Mouse (Mus musculus): Measurements from ENCODE around the gene Casp8. TPM values are rescaled to one million over a fixed set of nuclear protein-coding genes. Genes with fewer than 3 reads are reported as not detected.
"Not testable (repeated sequence)": the region's sequence is repeated elsewhere in the genome, so short reads cannot be mapped to it uniquely, and the experiment has no call there.

The Casp8 gene
- total RNA-seq, 2 experiments from 2014 or later = 4.2 to 4.7 TPM

- DNase-seq (ENCODE audit: low spot score in 2 of 2) = no peak
- intact Hi-C loops (cut with DNase I) = no loop called here
These were observed 1.7 kb downstream of the Casp8 start for GRCm38 (mm10) chr1:58796853-58797252.

GRCm38 (mm10) chr1:58797370-58797769 is 2.2 kb downstream of the Casp8 start:
- intact Hi-C loops (cut with DNase I) = no loop called here
- no peak for DNase-seq (ENCODE audit: low spot score in 2 of 2)

GRCm38 (mm10) chr1:58798911-58799310 is 3.7 kb downstream of the Casp8 start:
- no peak for DNase-seq (ENCODE audit: low spot score in 2 of 2)
- intact Hi-C loops (cut with DNase I) = no loop called here

GRCm38 (mm10) chr1:58800644-58801043 is 5.5 kb downstream of the Casp8 start:
- DNase-seq (ENCODE audit: low spot score in 2 of 2); intact Hi-C loops (cut with DNase I): not testable (repeated sequence)

GRCm38 (mm10) chr1:58801558-58802285 is 6.5 kb downstream of the Casp8 start:
- intact Hi-C loops (cut with DNase I) = no loop called here
- DNase-seq (ENCODE audit: low spot score in 2 of 2) = no peak

- intact Hi-C loops (cut with DNase I) = no loop called here
- peak; percentile 13 to 37 for DNase-seq (ENCODE audit: low spot score in 2 of 2)
These were observed 7.4 kb downstream of the Casp8 start for GRCm38 (mm10) chr1:58802322-58803273.

GRCm38 (mm10) chr1:58803531-58803930 is 8.4 kb downstream of the Casp8 start:
- intact Hi-C loops (cut with DNase I) = no loop called here
- DNase-seq (ENCODE audit: low spot score in 2 of 2) = no peak

- intact Hi-C loops (cut with DNase I) = no loop called here
- no peak for DNase-seq (ENCODE audit: low spot score in 2 of 2)
These were observed 11.5 kb downstream of the Casp8 start for GRCm38 (mm10) chr1:58806651-58807050.

GRCm38 (mm10) chr1:58826319-58826718 is 31.1 kb downstream of the Casp8 start:
- DNase-seq (ENCODE audit: low spot score in 2 of 2) = no peak
- intact Hi-C loops (cut with DNase I) = no loop called here

GRCm38 (mm10) chr1:58830741-58831140 is 35.6 kb downstream of the Casp8 start:
- DNase-seq (ENCODE audit: low spot score in 2 of 2) = peak; percentile 15 to 28
- intact Hi-C loops (cut with DNase I) = no loop called here

GRCm38 (mm10) chr1:58832198-58832597 is 37.0 kb downstream of the Casp8 start:
- no peak for DNase-seq (ENCODE audit: low spot score in 2 of 2)
- intact Hi-C loops (cut with DNase I) = no loop called here

GRCm38 (mm10) chr1:58856811-58857210 is 61.6 kb downstream of the Casp8 start:
- intact Hi-C loops (cut with DNase I) = not testable (repeated sequence)
- peak in 1 of 2 experiments; percentile 11 for DNase-seq (ENCODE audit: low spot score in 2 of 2)

GRCm38 (mm10) chr1:58859131-58859530 is 64.0 kb downstream of the Casp8 start:
- DNase-seq (ENCODE audit: low spot score in 2 of 2); intact Hi-C loops (cut with DNase I): not testable (repeated sequence)

GRCm38 (mm10) chr1:58859738-58860365 is 64.7 kb downstream of the Casp8 start:
- DNase-seq (ENCODE audit: low spot score in 2 of 2); intact Hi-C loops (cut with DNase I): not testable (repeated sequence)

- intact Hi-C loops (cut with DNase I); DNase-seq (ENCODE audit: low spot score in 2 of 2): not testable (repeated sequence)
These were observed 65.4 kb downstream of the Casp8 start for GRCm38 (mm10) chr1:58860586-58860985.

- intact Hi-C loops (cut with DNase I); DNase-seq (ENCODE audit: low spot score in 2 of 2): not testable (repeated sequence)
These were observed 81.3 kb downstream of the Casp8 start for GRCm38 (mm10) chr1:58876500-58876899.

- intact Hi-C loops (cut with DNase I); DNase-seq (ENCODE audit: low spot score in 2 of 2): not testable (repeated sequence)
These were observed 84.1 kb downstream of the Casp8 start for GRCm38 (mm10) chr1:58879291-58879690.

GRCm38 (mm10) chr1:58883279-58883678 is 88.1 kb downstream of the Casp8 start:
- intact Hi-C loops (cut with DNase I); DNase-seq (ENCODE audit: low spot score in 2 of 2): not testable (repeated sequence)

- DNase-seq (ENCODE audit: low spot score in 2 of 2) = no peak
- intact Hi-C loops (cut with DNase I) = no loop called here
These were observed 90.5 kb downstream of the Casp8 start for GRCm38 (mm10) chr1:58885646-58886045.

All from left cerebral cortex, postnatal 14 days (tissue).